Mouse (Mus musculus) hindbrain, postnatal 0 days (tissue): ENCODE data around the gene Pknox2. TPM values are rescaled to one million over a fixed set of nuclear protein-coding genes. Genes with fewer than 3 reads are reported as not detected.

ENCODE experiments used
- ATAC-seq: fragments of 200-750 bp; cut with Nextera tagmentation; 2 replicates; pipeline ENCODE4 v1.8.0; 2017; ENCODE audit warnings: mild to moderate bottlenecking, moderate TSS enrichment, moderate library complexity
- DNase-seq: peaks from one replicate; pipeline ENCODE4 v3.0.0-alpha.2; 2015; ENCODE audit warnings: low spot score
- H3K27ac ChIP-seq: fragments of 300-500 bp; sonication (generic); 2 replicates; pipeline ENCODE4 v1.5.1; 2014; ENCODE audit warnings: mild to moderate bottlenecking
- H3K27me3 ChIP-seq: fragments of 300-500 bp; sonication (generic); 2 replicates; pipeline ENCODE4 v1.6.1; 2014; ENCODE audit warnings: low read length, mixed read lengths; ENCODE audit not compliant: insufficient read depth
- H3K36me3 ChIP-seq: fragments of 300-500 bp; sonication (generic); 2 replicates; pipeline ENCODE4 v1.6.1; 2014; ENCODE audit warnings: low read length, mixed read lengths; ENCODE audit not compliant: insufficient read depth
- H3K4me1 ChIP-seq: fragments of 300-500 bp; sonication (generic); 2 replicates; pipeline ENCODE4 v1.6.1; 2014; ENCODE audit warnings: antibody characterized with exemption, low read length, mixed read lengths; ENCODE audit not compliant: insufficient read depth
- H3K4me2 ChIP-seq: fragments of 300-500 bp; sonication (generic); 2 replicates; pipeline ENCODE4 v1.6.1; 2014; ENCODE audit warnings: low read depth, mild to moderate bottlenecking, low read length, moderate library complexity, mixed read lengths
- H3K4me3 ChIP-seq: fragments of 300-500 bp; sonication (generic); 2 replicates; pipeline ENCODE4 v1.5.1; 2014; ENCODE audit warnings: low read length
- H3K9ac ChIP-seq: fragments of 300-500 bp; sonication (generic); replicated peaks from 2 replicates; pipeline ENCODE4 v1.6.1; 2014; ENCODE audit warnings: mild to moderate bottlenecking, low read length, moderate library complexity, mixed read lengths
- H3K9me3 ChIP-seq: fragments of 300-500 bp; sonication (generic); 2 replicates; pipeline ENCODE4 v1.6.1; 2016; ENCODE audit warnings: low read length, mixed read lengths
- CTCF ChIP-seq: IDR thresholded peaks from 2 replicates; pipeline ENCODE4 v1.5.1; 2016; ENCODE audit warnings: antibody characterized with exemption, control low read depth, low read depth
- WGBS: fragments of 180-500 bp; shearing (Covaris S2); extraction: QIAGEN DNeasy Blood & Tissue Kit; methylation state at CpG from one replicate; pipeline ENCODE4 v1.1.7; 2014; 5-methylcytosine and 5-hydroxymethylcytosine counted together
- polyA plus RNA-seq: library from polyadenylated mRNA; unstranded; fragments of >200 nt; fragmentation: Nextera tagmentation; extraction: Ambion mirVana; gene quantifications from 2 replicates; pipeline ENCODE4 v1.2.1, GENCODE M21; 2015
- total RNA-seq: library from RNA; depleted of rRNA; stranded (reverse); fragments of >200 nt; gene quantifications from 2 replicates; pipeline ENCODE4 v1.2.3, GENCODE M21; 2014

Gene Pknox2
- total and polyA plus RNA-seq, 2 experiments from 2014 or later, result 22.2 to 23.5 TPM

DNA sequence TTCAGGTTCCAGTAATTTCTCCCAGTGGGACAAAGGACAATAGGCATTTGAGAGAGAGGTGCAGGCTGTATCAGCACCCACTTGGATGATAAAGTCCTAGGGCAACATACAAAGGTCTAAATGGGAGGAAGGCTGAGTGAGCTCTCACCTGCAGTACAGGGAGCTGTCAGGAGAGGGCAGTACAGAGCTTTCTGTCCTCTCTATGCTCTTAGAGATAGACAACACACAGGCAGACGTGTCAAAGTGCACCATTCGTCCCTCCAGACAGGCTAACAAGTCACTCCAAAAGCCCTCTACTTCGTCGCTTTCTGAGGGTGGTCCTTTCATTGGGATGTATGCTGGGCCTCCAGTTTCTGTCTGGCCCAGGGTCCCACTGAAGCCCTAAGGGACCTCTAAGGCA, 256.7 kb downstream of the Pknox2 start:
- 33% methylated on average over 4 of the region's 4 CpGs for WGBS
- H3K4me1 ChIP-seq, result no peaks in the 10 kb centered on the region
- no peak overlapping the region for H3K27ac ChIP-seq
- H3K27me3 ChIP-seq, result no peaks in the 10 kb centered on the region
- TF ChIP-seq CTCF, result peak; percentile 81
- H3K9me3 ChIP-seq, result no peaks in the 10 kb centered on the region
- ATAC-seq (0 out of 2 replicates have a peak, but pooled peaks have one; percentile 19), DNase-seq (peak; percentile 63)
- no peak overlapping the region for H3K4me3 ChIP-seq
- peaks cover 2% of the 10 kb centered on the region; the same call in 1 of the 2 replicates for H3K36me3 ChIP-seq
- no peak overlapping the region for H3K4me2 ChIP-seq
- H3K9ac ChIP-seq, result no peak overlapping the region

DNA sequence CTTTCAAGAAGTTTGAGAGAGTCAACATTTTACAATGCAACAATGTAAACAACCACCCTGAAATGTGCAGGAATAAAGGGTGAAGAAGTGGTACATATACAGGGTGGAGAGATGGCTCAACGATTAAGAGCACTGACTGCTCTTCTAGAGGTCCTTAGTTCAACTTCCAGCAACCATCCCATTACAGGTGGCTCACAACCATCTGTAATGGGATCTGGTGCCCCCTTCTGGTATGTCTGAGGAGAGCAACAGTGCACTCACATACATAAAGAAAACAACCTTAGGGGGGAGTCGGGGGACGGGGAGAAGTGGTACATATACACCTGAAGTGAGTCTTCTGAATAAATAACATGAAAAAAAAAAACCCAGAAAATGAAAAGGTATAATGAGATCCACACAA, 262.0 kb downstream of the Pknox2 start:
- Histone ChIP-seq H3K36me3 (no peaks in the 10 kb centered on the region), H3K9me3 (no peaks in the 10 kb centered on the region), H3K9ac (no peak overlapping the region), H3K4me1 (peaks cover 5% of the 10 kb centered on the region; the same call in 1 of the 2 replicates), H3K4me3 (no peak overlapping the region), H3K4me2 (no peak overlapping the region), H3K27ac (no peak overlapping the region), H3K27me3 (no peaks in the 10 kb centered on the region)
- WGBS, result 56% methylated on average over 3 of the region's 3 CpGs
- TF ChIP-seq CTCF, result peak; percentile 60
- DNase-seq, result peak; percentile 52
- no peak for ATAC-seq

DNA sequence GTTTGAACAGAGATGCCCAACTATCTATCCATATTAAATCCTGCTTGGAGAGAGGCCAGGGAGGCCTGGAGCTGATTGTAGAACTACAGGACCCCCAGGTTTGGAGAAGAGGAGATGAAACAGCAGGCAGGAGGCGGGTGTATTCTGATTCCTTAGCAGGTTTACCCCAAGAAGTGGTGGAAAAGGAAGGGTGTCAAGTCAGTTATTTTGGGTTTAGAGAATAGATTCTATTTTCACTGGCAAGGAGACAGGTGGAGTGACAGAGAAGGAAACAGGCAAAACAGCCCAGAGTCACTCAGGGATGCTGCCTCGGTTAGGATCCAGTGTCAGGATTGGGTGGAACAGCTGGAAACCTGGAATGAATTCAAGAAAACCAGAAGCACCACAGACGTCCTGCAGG, 263.6 kb downstream of the Pknox2 start:
- DNase-seq (no peak), ATAC-seq (no peak)
- Histone ChIP-seq H3K27ac (no peak overlapping the region), H3K9me3 (no peaks in the 10 kb centered on the region), H3K4me1 (peaks cover 5% of the 10 kb centered on the region; the same call in 1 of the 2 replicates), H3K27me3 (no peaks in the 10 kb centered on the region), H3K4me3 (no peak overlapping the region), H3K4me2 (no peak overlapping the region), H3K36me3 (peaks cover 16% of the 10 kb centered on the region; the same call in 1 of the 2 replicates), H3K9ac (no peak overlapping the region)
- WGBS, result 62% methylated on average over 3 of the region's 3 CpGs
- no peak for TF ChIP-seq CTCF

DNA sequence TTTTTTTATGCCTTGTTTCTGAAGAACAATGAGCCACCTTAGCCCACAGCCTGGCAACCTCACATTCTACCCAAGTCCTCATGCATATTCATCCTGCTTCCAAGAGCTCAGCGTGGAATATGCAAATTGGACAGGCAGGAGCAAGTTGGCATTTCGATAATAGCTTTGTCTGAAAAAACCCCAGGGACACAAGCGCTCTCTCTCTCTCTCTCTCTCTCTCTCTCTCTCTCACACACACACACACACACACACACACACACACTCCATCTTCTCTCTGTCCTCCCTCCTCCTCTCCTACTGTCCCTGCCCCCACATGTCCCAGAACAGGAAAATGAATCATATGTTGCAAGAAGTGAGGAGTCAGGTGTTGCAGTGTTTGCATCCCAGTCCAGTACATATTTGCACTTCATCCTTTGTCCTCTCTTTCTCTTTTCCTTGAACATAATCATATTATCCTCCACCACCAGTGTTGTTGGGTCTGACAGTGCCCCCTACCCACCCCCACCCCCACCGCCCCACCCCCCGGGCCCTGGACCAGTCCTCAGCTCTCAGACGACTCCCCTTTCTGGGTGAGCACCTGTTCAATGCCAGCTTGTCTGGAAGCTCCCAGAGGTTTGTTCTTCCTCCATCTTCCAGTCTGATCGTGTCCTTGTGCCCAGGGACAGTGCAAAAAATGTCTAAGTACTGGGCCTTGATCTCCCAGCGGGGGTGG, 265.0 kb downstream of the Pknox2 start:
- Histone ChIP-seq H3K4me1 (peaks cover 5% of the 10 kb centered on the region; the same call in 1 of the 2 replicates), H3K27ac (peak overlapping the region; percentile 68; the same call in 1 of the 2 replicates), H3K9ac (no peak overlapping the region), H3K4me2 (no peak overlapping the region), H3K36me3 (peaks cover 26% of the 10 kb centered on the region; the same call in 1 of the 2 replicates), H3K27me3 (no peaks in the 10 kb centered on the region), H3K9me3 (no peaks in the 10 kb centered on the region), H3K4me3 (no peak overlapping the region)
- WGBS, result 25% methylated on average over 8 of the region's 8 CpGs
- no peak for TF ChIP-seq CTCF
- ATAC-seq, result peak; percentile 84
- DNase-seq, result peak; percentile 83

DNA sequence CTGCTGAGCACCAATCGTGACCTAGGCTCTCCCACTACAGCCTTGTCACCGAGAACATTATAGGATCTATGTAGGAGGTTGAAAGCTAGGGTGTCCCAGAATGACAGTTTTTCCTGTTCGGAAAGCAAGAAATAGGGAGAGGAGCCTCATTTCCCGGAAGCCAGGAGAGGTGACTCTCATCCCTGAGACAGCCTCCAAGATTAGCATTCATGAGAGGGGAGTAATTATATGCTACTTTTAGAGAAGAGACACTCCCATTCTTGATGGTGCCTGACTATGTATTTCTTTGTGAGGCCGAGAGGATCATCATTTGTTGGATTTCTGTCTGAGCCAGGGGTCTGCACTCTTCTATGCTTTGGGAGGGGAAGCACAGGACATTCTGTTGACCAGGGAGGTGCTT, 265.6 kb downstream of the Pknox2 start:
- DNase-seq, result no peak
- no peak overlapping the region for H3K4me2 ChIP-seq

DNA sequence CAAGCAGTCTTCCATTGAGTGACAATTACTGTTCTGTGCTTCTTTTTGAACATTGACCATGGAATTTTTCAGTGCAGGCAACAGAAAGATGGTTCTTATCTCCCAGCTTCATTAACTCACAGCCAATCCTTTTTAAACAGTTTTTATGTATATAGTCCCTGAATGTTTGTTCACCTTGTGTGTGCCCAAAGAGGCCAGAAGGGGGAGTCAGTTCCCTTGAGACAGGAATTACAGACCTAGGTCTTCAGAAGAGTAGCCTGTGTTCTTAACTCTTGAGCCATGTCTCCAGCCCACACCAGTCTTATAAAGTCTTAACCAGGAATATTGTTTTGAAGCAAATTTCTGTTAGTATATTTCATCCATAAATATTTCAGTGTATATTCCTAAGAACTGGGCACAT, 270.4 kb downstream of the Pknox2 start:
- no peak for ATAC-seq
- H3K4me2 ChIP-seq, result no peak overlapping the region
- no peak overlapping the region for H3K9ac ChIP-seq
- H3K4me1 ChIP-seq, result no peaks in the 10 kb centered on the region
- no peak overlapping the region for H3K4me3 ChIP-seq
- peak; percentile 44 for DNase-seq
- H3K36me3 ChIP-seq, result peaks cover 58% of the 10 kb centered on the region; the same call in 1 of the 2 replicates
- TF ChIP-seq CTCF, result no peak; the same call in 1 of the 2 replicates
- H3K27ac ChIP-seq, result no peak overlapping the region
- H3K27me3 ChIP-seq, result no peaks in the 10 kb centered on the region
- H3K9me3 ChIP-seq, result no peaks in the 10 kb centered on the region

More for the DNA sequence above, 265.6 kb downstream of the Pknox2 start:
- Histone ChIP-seq H3K4me3 (no peak overlapping the region), H3K9me3 (no peaks in the 10 kb centered on the region), H3K36me3 (peaks cover 29% of the 10 kb centered on the region; the same call in 1 of the 2 replicates), H3K27me3 (no peaks in the 10 kb centered on the region), H3K4me1 (peaks cover 5% of the 10 kb centered on the region; the same call in 1 of the 2 replicates), H3K9ac (no peak overlapping the region), H3K27ac (peak overlapping the region; percentile 68)
- TF ChIP-seq CTCF, result no peak
- peak; percentile 21; the same call in 1 of the 2 replicates for ATAC-seq
- 33% methylated on average over 5 of the region's 5 CpGs for WGBS

DNA sequence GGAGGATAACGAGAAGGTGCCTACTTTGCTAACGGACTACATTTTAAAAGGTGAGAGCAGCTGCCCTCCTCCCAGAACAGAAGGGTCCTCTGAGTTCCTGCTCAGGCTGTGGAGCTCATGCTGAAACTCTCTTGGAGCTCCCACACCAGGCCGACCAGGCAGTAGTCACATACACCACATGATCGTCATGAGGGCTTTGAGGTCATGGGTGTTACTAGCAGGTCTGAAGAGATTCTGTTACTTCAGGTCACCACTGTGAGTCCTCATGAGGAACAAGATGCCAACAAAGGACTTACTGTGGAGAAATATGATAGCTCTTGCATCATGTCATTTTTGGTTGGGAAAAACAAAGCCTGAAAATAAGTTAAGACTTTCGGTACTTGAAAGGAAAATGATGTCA, 270.9 kb downstream of the Pknox2 start:
- Histone ChIP-seq H3K4me2 (no peak overlapping the region), H3K4me1 (no peaks in the 10 kb centered on the region), H3K36me3 (peaks cover 63% of the 10 kb centered on the region; the same call in 1 of the 2 replicates), H3K27ac (no peak overlapping the region), H3K4me3 (no peak overlapping the region), H3K9me3 (no peaks in the 10 kb centered on the region), H3K27me3 (no peaks in the 10 kb centered on the region), H3K9ac (no peak overlapping the region)
- ATAC-seq (no peak), DNase-seq (no peak)
- WGBS, result 92% methylated on average over 5 of the region's 5 CpGs
- TF ChIP-seq CTCF, result no peak
